Mouse (Mus musculus): ENCODE measurements around the gene D1Ertd622e.
A peak's percentile ranks its signal among the peaks of the same experiment; 100 is the strongest.

D1Ertd622e gene

DNA sequence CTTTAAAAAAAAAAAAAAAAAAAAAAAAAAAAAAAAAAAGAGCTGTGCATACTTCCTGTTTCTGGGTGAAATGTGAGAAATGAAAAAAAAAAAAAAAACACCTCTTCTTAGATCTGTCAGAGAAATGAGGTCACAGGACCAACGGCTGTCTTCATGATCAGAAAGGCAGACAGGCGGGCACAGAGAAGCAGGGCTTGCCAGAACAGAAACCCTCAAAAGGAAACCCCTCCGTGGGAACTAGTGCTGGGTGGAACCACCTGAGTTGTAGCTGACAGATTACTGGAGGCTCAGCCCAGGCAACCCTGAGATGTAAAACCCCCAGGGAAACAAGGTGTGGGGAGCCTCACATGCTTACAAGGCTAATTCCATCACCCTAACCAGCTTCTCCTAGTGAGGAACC lies 81.6 kb downstream of the D1Ertd622e start:
- no peak for DNase-seq (ENCODE audit: low spot score)

DNA sequence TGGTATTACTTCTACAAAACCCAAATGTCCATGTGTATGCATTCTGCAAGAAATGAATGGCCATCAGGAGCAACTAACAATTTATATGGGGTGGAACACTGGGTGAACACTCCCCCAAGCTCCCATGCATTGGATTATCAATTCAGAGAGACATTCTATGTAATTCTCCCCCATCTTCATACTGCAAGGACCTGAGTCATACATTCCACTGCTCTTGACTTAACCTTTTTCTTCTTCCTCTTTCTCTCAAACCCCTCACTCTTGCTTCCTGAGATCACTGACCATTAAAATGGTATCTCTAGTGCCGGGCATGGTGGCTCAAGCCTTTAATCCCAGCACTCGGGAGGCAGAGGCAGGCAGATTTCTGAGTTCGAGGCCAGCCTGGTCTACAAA lies 83.9 kb downstream of the D1Ertd622e start:
- no peak for DNase-seq (ENCODE audit: low spot score)

DNA sequence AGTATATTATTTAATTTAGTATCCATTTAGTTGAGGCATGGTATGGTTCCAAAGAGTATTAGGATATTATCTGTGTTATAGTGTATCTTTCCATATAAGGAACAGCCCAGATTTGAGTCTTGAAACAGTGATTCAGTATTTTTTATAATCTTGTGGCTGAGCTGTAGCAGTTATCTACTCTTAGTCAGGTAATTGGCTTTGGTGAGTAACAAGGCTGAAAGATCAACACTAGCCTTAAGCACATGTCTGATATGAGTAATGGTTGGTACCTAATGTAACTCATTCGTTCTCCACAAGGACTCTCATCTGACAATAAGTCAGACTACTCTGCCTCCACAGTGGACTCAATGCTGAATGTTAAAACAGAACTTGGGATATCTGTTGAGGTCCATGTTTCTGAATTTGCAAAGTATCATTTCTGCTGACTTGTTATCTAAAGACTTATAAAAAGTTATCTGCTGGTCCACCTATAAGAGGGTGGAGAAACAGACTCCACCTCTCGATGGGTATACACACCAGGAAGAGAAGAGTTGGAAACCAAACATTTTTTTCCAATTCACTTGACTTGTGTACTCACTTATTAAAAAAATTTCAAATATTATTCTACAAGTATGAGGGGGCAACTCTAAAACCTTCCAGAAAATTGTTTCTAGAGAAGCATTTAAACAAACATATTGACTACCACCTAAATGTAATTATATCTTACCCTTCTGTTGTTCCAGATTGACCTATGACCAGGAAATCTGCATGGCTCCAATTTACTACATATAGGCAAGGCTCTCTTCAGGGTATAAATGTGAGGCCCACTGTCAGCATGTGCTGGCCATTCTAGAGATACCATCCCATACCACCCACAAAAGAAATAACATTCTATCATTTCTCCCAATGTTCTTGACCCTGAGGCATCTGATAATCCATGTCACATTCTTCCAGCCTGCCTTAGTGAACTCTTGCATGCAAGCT lies 84.5 kb downstream of the D1Ertd622e start:
- DNase-seq (ENCODE audit: low spot score) = no peak

DNA sequence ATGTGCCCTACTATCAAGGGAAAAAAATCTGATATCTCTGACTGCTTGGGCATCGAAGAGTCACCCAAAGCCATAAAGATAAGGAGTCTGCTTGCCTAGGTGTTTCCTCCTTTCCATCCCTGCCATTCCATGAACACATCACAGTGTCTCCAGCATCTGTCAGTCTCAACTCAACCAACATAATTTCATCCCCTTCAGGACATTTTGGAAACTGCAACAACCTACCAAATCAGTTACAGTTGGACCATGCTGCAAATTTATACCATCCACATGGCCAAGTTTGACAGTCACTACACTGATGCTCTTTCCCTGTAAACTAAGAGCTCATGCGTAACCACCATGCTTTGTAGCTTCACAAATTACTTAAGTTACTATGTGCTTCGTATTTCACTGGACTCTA lies 85.3 kb downstream of the D1Ertd622e start:
- no peak for DNase-seq (ENCODE audit: low spot score)

DNA sequence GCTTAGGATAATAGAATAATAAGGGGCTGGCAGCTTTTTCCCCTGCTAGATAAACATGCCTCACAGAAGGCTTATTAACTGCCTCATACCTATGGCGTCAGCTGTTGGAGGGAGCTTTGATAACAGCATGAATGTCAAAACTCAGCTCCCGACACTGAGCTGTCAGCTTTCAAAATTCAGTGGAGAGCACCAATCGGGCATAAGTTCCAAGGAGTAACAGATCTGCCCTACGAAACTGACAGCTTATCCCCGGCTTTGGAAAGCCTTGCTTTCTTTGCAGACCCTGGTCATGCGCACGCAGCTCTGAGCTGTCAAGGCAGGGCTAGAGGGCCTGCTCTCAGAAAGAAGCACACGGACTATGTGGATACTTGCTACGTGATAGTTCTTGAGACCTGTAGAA lies 91.1 kb downstream of the D1Ertd622e start:
- peak; percentile 17 for DNase-seq (ENCODE audit: low spot score)

DNA sequence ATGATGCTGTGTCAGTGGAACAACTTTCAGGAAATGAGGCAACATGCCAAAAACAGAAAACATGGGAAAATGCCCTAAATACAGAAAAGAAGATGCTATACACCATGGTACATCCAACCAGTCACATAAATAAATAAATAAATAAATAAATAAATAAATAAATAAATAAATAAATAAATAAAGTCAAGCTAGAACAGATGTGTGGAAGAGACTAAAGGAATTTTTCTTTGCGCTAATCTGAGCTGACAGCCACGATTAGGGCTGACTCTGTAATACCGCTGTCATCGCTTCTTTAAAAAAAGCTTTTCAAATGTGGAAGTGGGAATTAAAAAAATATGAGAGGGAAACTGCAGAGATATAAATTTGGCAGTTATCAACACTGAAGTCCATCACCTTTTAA lies 93.9 kb downstream of the D1Ertd622e start:
- peak; percentile 24 for DNase-seq (ENCODE audit: low spot score)

DNA sequence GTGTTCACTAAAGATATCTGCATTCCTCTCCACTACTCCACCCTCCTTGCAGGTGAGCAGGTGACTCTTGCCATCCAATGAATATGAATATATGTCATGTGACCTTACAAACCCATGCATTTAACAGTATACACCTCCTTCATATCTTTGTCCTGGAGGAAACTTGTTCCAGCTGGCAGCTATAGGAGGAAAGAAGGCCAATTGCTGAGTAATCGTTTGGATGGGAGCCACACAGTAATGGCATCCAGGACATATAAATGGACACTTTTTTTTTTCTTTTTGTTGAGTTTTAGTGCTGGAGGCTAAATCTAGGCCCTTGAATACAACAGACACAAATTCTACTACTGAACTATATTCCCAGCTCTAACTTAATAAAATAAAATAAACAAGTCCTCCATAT lies 97.2 kb downstream of the D1Ertd622e start:
- no peak for DNase-seq (ENCODE audit: low spot score)

DNA sequence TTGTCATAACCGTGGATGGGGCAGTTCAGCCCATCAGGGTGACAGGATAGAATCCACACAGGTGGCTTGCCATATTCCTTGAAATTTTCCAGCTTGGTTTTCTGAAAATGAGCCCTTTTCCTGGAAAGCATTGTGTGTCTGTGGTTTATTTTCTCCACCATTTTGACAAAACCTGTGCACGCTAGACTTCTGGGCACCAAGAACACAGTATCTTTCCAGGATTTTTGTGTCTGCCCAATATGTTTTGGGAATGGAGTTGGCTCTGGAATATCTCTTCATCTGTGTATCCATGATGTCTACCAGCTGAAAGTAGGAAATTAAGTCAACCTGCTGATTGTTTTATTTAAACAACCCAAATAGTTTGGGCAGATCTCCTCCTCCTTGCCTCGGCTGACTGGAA lies 99.0 kb downstream of the D1Ertd622e start:
- no peak for DNase-seq (ENCODE audit: low spot score)
